Mouse (Mus musculus): ENCODE measurements at regions not wholly inside any gene's neighbourhood (a gene's known extent, or its start where the extent isn't known, plus 50 kb on each side); places are given as distances from the start of the nearest gene placed in this dataset.

- ATAC-seq (ENCODE audit: low FRiP score, low TSS enrichment) (no peak), DNase-seq (ENCODE audit: low spot score) (peak; percentile 21)
- Histone ChIP-seq H3K27ac (replicated peaks) (no peak overlapping the region), H3K4me2 (replicated peaks; ENCODE audit: low read depth) (no peak overlapping the region), H3K36me3 (ENCODE audit: control insufficient read depth, insufficient read depth, low read length) (no peaks in the 10 kb centered on the region), H3K9ac (ENCODE audit: low read length) (no peak overlapping the region), H3K4me3 (ENCODE audit: low read depth, low read length) (no peak overlapping the region), H3K27me3 (ENCODE audit: control insufficient read depth, insufficient read depth, low read length) (no peaks in the 10 kb centered on the region), H3K9me3 (ENCODE audit: control insufficient read depth, low read length) (no peaks in the 10 kb centered on the region), H3K4me1 (replicated peaks; ENCODE audit: control insufficient read depth, insufficient read depth) (no peaks in the 10 kb centered on the region)
- TF ChIP-seq EP300 (optimal IDR thresholded peaks at IDR 0.05) (no peak), CTCF (IDR thresholded peaks at IDR 0.05; ENCODE audit: low read depth) (no peak)
- WGBS = 24% methylated on average over 5 of the region's 5 CpGs
Measured at GRCm38 (mm10) chr3:133877310-133877709, 332.4 kb upstream of the Tet2 start.

DNA sequence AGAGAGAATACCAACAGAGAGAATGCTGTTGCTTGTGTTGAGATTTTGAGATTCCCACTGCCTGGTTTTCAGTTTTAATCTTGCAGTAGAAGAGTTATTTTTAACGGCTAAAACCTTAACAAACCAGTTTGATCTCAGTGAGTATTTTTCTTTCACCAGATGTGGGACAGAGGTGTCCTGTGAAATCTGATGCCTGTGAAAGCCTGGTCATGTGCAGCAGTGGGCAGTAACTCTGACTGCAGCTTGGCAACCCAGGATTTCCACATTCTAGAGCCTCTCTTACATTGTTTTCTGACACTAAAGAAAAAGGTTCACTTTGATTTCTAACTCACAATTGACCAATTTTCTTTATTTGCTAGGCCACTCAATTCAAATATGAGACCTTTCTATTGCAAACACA is 335.7 kb upstream of the Tet2 start:
- TF ChIP-seq CTCF (IDR thresholded peaks at IDR 0.05; ENCODE audit: low read depth) (no peak), EP300 (optimal IDR thresholded peaks at IDR 0.05) (no peak)
- H3K4me1 ChIP-seq (replicated peaks; ENCODE audit: control insufficient read depth, insufficient read depth) = no peaks in the 10 kb centered on the region
- WGBS = 11% methylated on average over 1 of the region's 1 CpGs

DNA sequence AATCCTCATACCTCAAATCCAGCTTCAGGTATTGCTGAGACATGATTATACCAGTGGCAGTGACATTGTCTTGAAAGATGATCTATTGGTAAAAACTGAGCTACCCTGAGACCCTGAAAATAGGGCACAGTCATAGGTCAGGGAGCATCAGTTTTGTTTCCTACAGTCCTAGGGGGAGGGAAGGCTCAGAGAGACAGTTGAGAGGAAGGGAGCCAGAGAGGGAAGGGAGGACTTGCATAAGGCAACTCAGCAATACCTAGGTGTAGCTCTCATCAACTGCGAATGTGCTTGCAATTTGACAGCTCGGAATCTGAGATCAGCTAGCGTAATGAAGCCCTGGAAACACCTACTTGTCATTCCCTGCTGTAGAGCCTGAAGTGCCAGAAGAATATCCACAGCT is 334.4 kb upstream of the Cxxc4 start:
- DNase-seq (ENCODE audit: low spot score) (no peak), ATAC-seq (ENCODE audit: low FRiP score, low TSS enrichment) (no peak)
- Histone ChIP-seq H3K36me3 (ENCODE audit: control insufficient read depth, insufficient read depth, low read length) (no peaks in the 10 kb centered on the region), H3K9ac (ENCODE audit: low read length) (no peak overlapping the region), H3K4me2 (replicated peaks; ENCODE audit: low read depth) (no peak overlapping the region), H3K4me1 (replicated peaks; ENCODE audit: control insufficient read depth, insufficient read depth) (no peaks in the 10 kb centered on the region), H3K27me3 (ENCODE audit: control insufficient read depth, insufficient read depth, low read length) (no peaks in the 10 kb centered on the region), H3K9me3 (ENCODE audit: control insufficient read depth, low read length) (no peaks in the 10 kb centered on the region), H3K27ac (replicated peaks) (no peak overlapping the region), H3K4me3 (ENCODE audit: low read depth, low read length) (no peak overlapping the region)
- TF ChIP-seq CTCF (IDR thresholded peaks at IDR 0.05; ENCODE audit: low read depth) (no peak), EP300 (optimal IDR thresholded peaks at IDR 0.05) (no peak)
- 85% methylated on average over 3 of the region's 3 CpGs for WGBS

More for the DNA sequence above, 335.7 kb upstream of the Tet2 start:
- no peaks in the 10 kb centered on the region for H3K36me3 ChIP-seq (ENCODE audit: control insufficient read depth, insufficient read depth, low read length)
- no peaks in the 10 kb centered on the region for H3K27me3 ChIP-seq (ENCODE audit: control insufficient read depth, insufficient read depth, low read length)
- no peak overlapping the region for H3K4me2 ChIP-seq (replicated peaks; ENCODE audit: low read depth)
- H3K9ac ChIP-seq (ENCODE audit: low read length) = no peak overlapping the region
- no peak overlapping the region for H3K27ac ChIP-seq (replicated peaks)
- H3K4me3 ChIP-seq (ENCODE audit: low read depth, low read length) = no peak overlapping the region
- no peak for DNase-seq (ENCODE audit: low spot score)
- no peaks in the 10 kb centered on the region for H3K9me3 ChIP-seq (ENCODE audit: control insufficient read depth, low read length)
- no peak for ATAC-seq (ENCODE audit: low FRiP score, low TSS enrichment)

DNA sequence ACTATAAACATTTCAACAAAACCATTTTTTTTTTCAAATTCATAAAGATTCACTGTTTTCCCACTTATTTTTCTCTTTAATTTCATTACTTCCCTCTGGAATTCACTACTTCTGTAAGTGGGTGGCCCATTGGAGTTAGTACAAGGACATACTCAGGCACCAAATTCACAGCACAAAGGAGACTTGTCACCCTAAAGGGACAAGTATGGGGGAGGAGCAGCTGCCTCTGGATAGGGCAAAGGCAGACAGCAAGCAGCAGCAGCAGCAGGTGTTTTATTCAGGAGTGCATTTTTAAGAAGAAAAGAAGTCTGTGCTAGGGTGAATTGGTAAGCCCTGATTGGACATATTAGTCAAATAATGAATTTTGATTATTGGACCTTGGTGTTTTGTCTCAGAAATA is 314.1 kb upstream of the Cxxc4 start:
- Histone ChIP-seq H3K4me1 (replicated peaks; ENCODE audit: control insufficient read depth, insufficient read depth) (no peaks in the 10 kb centered on the region), H3K4me3 (ENCODE audit: low read depth, low read length) (no peak overlapping the region), H3K9ac (ENCODE audit: low read length) (no peak overlapping the region), H3K27me3 (ENCODE audit: control insufficient read depth, insufficient read depth, low read length) (no peaks in the 10 kb centered on the region), H3K4me2 (replicated peaks; ENCODE audit: low read depth) (no peak overlapping the region), H3K27ac (replicated peaks) (no peak overlapping the region), H3K9me3 (ENCODE audit: control insufficient read depth, low read length) (no peaks in the 10 kb centered on the region), H3K36me3 (ENCODE audit: control insufficient read depth, insufficient read depth, low read length) (no peaks in the 10 kb centered on the region)
- TF ChIP-seq EP300 (optimal IDR thresholded peaks at IDR 0.05) = no peak
- no peak for TF ChIP-seq CTCF (IDR thresholded peaks at IDR 0.05; ENCODE audit: low read depth)
- ATAC-seq (ENCODE audit: low FRiP score, low TSS enrichment) (no peak), DNase-seq (ENCODE audit: low spot score) (no peak)

GRCm38 (mm10) chr3:133965322-133965721 is 271.0 kb upstream of the Cxxc4 start:
- H3K4me3 ChIP-seq (ENCODE audit: low read depth, low read length) = no peak overlapping the region
- ATAC-seq (ENCODE audit: low FRiP score, low TSS enrichment) (no peak), DNase-seq (ENCODE audit: low spot score) (no peak)
- H3K9me3 ChIP-seq (ENCODE audit: control insufficient read depth, low read length) = no peaks in the 10 kb centered on the region
- 84% methylated on average over 2 of the region's 2 CpGs for WGBS
- TF ChIP-seq EP300 (optimal IDR thresholded peaks at IDR 0.05) = no peak
- no peak for TF ChIP-seq CTCF (IDR thresholded peaks at IDR 0.05; ENCODE audit: low read depth)
- H3K9ac ChIP-seq (ENCODE audit: low read length) = no peak overlapping the region
- no peak overlapping the region for H3K27ac ChIP-seq (replicated peaks)
- H3K36me3 ChIP-seq (ENCODE audit: control insufficient read depth, insufficient read depth, low read length) = no peaks in the 10 kb centered on the region
- no peak overlapping the region for H3K4me2 ChIP-seq (replicated peaks; ENCODE audit: low read depth)
- no peaks in the 10 kb centered on the region for H3K27me3 ChIP-seq (ENCODE audit: control insufficient read depth, insufficient read depth, low read length)
- H3K4me1 ChIP-seq (replicated peaks; ENCODE audit: control insufficient read depth, insufficient read depth) = no peaks in the 10 kb centered on the region

DNA sequence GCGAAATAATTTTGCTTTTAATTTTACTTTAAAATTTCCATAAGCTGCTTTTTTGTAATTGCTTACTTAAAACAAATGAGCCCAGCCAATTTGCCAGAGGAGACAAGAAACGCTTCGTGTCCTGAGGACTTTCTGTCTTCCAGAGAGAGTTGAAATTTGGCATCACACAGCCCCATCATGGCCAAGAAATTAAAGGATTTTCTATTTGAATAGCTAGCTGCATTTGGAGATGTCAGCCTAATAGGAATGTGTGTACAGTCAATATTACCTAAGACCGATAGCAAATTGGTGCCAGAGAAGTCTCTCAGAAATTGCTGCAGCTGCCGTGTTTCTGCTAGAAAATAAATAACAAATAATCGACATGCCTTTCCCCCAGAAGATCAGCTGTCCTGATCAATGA is 268.1 kb upstream of the Cxxc4 start:
- Histone ChIP-seq H3K36me3 (ENCODE audit: control insufficient read depth, insufficient read depth, low read length) (no peaks in the 10 kb centered on the region), H3K9me3 (ENCODE audit: control insufficient read depth, low read length) (no peaks in the 10 kb centered on the region), H3K27ac (replicated peaks) (no peak overlapping the region), H3K27me3 (ENCODE audit: control insufficient read depth, insufficient read depth, low read length) (no peaks in the 10 kb centered on the region), H3K4me3 (ENCODE audit: low read depth, low read length) (no peak overlapping the region), H3K9ac (ENCODE audit: low read length) (no peak overlapping the region), H3K4me1 (replicated peaks; ENCODE audit: control insufficient read depth, insufficient read depth) (no peaks in the 10 kb centered on the region), H3K4me2 (replicated peaks; ENCODE audit: low read depth) (no peak overlapping the region)
- ATAC-seq (ENCODE audit: low FRiP score, low TSS enrichment) = no peak
- no peak for DNase-seq (ENCODE audit: low spot score)
- TF ChIP-seq EP300 (optimal IDR thresholded peaks at IDR 0.05) (no peak), CTCF (IDR thresholded peaks at IDR 0.05; ENCODE audit: low read depth) (no peak)
- WGBS = 64% methylated on average over 6 of the region's 6 CpGs

Data from stomach, postnatal 0 days (tissue).